Mouse (Mus musculus) hematopoietic stem cell, adult 5-6 weeks (primary cell): ENCODE measurements around the gene Lamc3. TPM values are rescaled to one million over a fixed set of nuclear protein-coding genes. Genes with fewer than 3 reads are reported as not detected.

Source experiments
- ATAC-seq, 2 experiments: fragments of 125-278 bp in 1 of 2; replicated peaks in 1 of 2; 2 replicates each; pipeline ENCODE4 v1.8.0; 2016 to 2017; ENCODE audit warnings: inconsistent platforms in 2 of 2, mild to moderate bottlenecking in 2 of 2, moderate number of reproducible peaks in 2 of 2, low read depth in 1 of 2, moderate TSS enrichment in 1 of 2; ENCODE audit not compliant: low FRiP score in 2 of 2, poor library complexity in 2 of 2, severe bottlenecking in 2 of 2, insufficient read depth in 1 of 2, low TSS enrichment in 1 of 2
- total RNA-seq: library from RNA; stranded (forward); fragments of 172-1452, 232-1000 nt; gene quantifications from 2 replicates; pipeline ENCODE4 v1.2.3, GENCODE M21; 2017

Gene Lamc3
- not detected in 2 replicates for total RNA-seq

GRCm38 (mm10) chr2:31887030-31887429 is at the start of gene Lamc3:
TSS of gene Lamc3 (plus strand) at chr2:31887291.
- peak; percentile 50 to 78 for ATAC-seq

- no peak for ATAC-seq
Observed at GRCm38 (mm10) chr2:31838868-31839267, 48.2 kb upstream of the Lamc3 start.

GRCm38 (mm10) chr2:31844729-31845136 is 42.4 kb upstream of the Lamc3 start:
- peak in 1 of 2 experiments; percentile 8; a peak in 1 of 4 replicates for ATAC-seq

GRCm38 (mm10) chr2:31845512-31845895 is 41.6 kb upstream of the Lamc3 start:
- ATAC-seq: no peak

- no peak for ATAC-seq
Observed at GRCm38 (mm10) chr2:31845896-31846691, 41.0 kb upstream of the Lamc3 start, which contains the start of gene Fibcd1. TSS of gene Fibcd1 (minus strand) at chr2:31846005.

- ATAC-seq: no peak
Observed at GRCm38 (mm10) chr2:31846692-31847660, 40.1 kb upstream of the Lamc3 start.

- peak; percentile 42 to 51 for ATAC-seq
Observed at GRCm38 (mm10) chr2:31847908-31848307, 39.2 kb upstream of the Lamc3 start.

GRCm38 (mm10) chr2:31850141-31850540 is 37.0 kb upstream of the Lamc3 start:
- no peak for ATAC-seq

- ATAC-seq: no peak
Observed at GRCm38 (mm10) chr2:31855991-31856390, 31.1 kb upstream of the Lamc3 start.

- no peak for ATAC-seq
Observed at GRCm38 (mm10) chr2:31857180-31857579, 29.9 kb upstream of the Lamc3 start.

GRCm38 (mm10) chr2:31858500-31858899 is 28.6 kb upstream of the Lamc3 start:
- no peak for ATAC-seq

GRCm38 (mm10) chr2:31862919-31863318 is 24.2 kb upstream of the Lamc3 start:
- no peak for ATAC-seq

GRCm38 (mm10) chr2:31863766-31864165 is 23.3 kb upstream of the Lamc3 start:
- ATAC-seq: no peak

- no peak for ATAC-seq
Observed at GRCm38 (mm10) chr2:31864891-31865290, 22.2 kb upstream of the Lamc3 start.

GRCm38 (mm10) chr2:31865322-31865721 is 21.8 kb upstream of the Lamc3 start:
- no peak for ATAC-seq

- no peak for ATAC-seq
Observed at GRCm38 (mm10) chr2:31865794-31866193, 21.3 kb upstream of the Lamc3 start.

- ATAC-seq: no peak
Observed at GRCm38 (mm10) chr2:31867773-31868537, 19.1 kb upstream of the Lamc3 start.
